Mouse (Mus musculus) bone marrow, adult 2 months (tissue): ENCODE data around the gene 1700018G05Rik. TPM values are rescaled to one million over a fixed set of nuclear protein-coding genes. Genes with fewer than 3 reads are reported as not detected.

ENCODE experiments used
- H3K27ac ChIP-seq: fragments of 200-500 bp; 2 replicates; pipeline ENCODE4 v1.5.1; 2012; ENCODE audit warnings: low read depth, mild to moderate bottlenecking, control low read depth, inconsistent platforms, low read length; ENCODE audit not compliant: control insufficient read depth, poor library complexity, insufficient read depth
- H3K4me1 ChIP-seq: fragments of 200-500 bp; 2 replicates; pipeline ENCODE4 v1.6.1; 2011; ENCODE audit warnings: low read length; ENCODE audit not compliant: control insufficient read depth, insufficient read depth
- H3K4me3 ChIP-seq: fragments of 200-500 bp; replicated peaks from 2 replicates; pipeline ENCODE3; 2011; ENCODE audit warnings: mild to moderate bottlenecking, low read depth, low read length, control low read depth; ENCODE audit not compliant: control insufficient read depth
- CTCF ChIP-seq: fragments of 200-500 bp; IDR thresholded peaks from 2 replicates; pipeline ENCODE4 v1.5.1; 2011; ENCODE audit warnings: low read length, control low read depth; ENCODE audit not compliant: control insufficient read depth, insufficient read depth
- POLR2A ChIP-seq: fragments of 200-500 bp; IDR thresholded peaks from 2 replicates; pipeline ENCODE4 v1.6.1; 2011; ENCODE audit warnings: low read depth, mild to moderate bottlenecking, control low read depth, low read length, borderline replicate concordance; ENCODE audit not compliant: control insufficient read depth
- WGBS: fragments of 180-500 bp; shearing (Covaris S2); methylation state at CpG from one replicate; pipeline ENCODE4 v1.1.7; 2018; 5-methylcytosine and 5-hydroxymethylcytosine counted together
- polyA plus RNA-seq: library from polyadenylated mRNA; stranded (reverse); fragments of >200 nt; gene quantifications from 2 replicates; pipeline ENCODE4 v1.2.4, GENCODE M21; 2011; ENCODE audit warnings: low replicate concordance; ENCODE audit not compliant: missing spikeins, insufficient read depth, insufficient read length

Gene 1700018G05Rik
- polyA plus RNA-seq, 1 experiment, result not detected

DNA sequence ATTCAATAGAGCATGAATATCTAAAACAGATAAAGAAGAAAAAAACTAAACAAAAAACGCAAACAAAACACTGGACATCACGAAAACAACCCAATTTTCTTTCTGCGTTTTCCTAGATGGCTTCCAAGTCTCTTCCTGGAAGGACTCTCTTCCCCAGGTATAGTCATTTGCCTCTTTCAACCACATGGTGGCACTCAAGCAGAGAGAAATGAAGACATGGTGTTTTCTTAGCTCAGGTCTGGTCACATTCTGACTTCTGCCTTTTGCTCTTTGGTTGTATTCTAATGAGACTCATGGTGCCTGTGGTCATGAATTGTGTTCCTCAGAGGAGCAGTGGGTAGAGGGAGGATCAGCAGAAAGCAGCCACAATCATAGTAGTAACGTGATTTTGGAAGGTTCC is 30.7 kb downstream of the 1700018G05Rik start:
- Histone ChIP-seq H3K27ac (no peak overlapping the region), H3K4me1 (no peaks in the 10 kb centered on the region), H3K4me3 (no peak overlapping the region)
- WGBS, result 21% methylated on average over 4 of the region's 4 CpGs
- TF ChIP-seq POLR2A, result no peak
- TF ChIP-seq CTCF, result no peak

DNA sequence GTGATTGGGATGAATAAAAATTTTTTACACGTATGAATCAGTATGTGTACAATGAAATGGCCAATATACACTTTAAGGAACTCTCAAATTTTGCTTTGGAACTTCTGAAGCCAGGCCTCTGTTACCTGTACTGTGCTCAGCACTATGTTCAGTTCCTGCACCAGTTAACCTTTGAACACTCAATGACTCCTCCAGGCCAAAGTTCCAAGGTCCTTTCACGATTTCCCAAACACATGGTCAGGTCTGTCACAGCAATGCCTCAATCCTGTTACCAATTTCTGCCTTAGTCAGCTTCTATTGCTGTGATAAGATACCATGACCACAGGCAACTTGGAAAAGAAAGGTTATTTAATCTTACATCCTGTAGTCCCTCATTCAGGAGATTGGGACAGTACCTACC is 32.4 kb downstream of the 1700018G05Rik start:
- no peak for TF ChIP-seq POLR2A
- TF ChIP-seq CTCF, result no peak
- WGBS, result 47% methylated on average over 2 of the region's 2 CpGs
- Histone ChIP-seq H3K4me3 (no peak overlapping the region), H3K4me1 (no peaks in the 10 kb centered on the region), H3K27ac (no peak overlapping the region)

Other genes starting within 250 kb of the 1700018G05Rik start
- gene Gm3880, start 241.4 kb upstream of the 1700018G05Rik start, polyA plus RNA-seq, result not detected in 2 replicates
- gene Gm9112, start 220.7 kb upstream of the 1700018G05Rik start, polyA plus RNA-seq, result not detected in 2 replicates
- not detected in 2 replicates for gene Dmrtc1b, start 220.5 kb upstream of the 1700018G05Rik start, polyA plus RNA-seq
- gene Dmrtc1c1, start 125.4 kb upstream of the 1700018G05Rik start, polyA plus RNA-seq, result not detected in 2 replicates
- not detected in 2 replicates for gene Dmrtc1c2, start 73.8 kb upstream of the 1700018G05Rik start, polyA plus RNA-seq
- not detected in 2 replicates for gene 1700031F05Rik, start 60.4 kb upstream of the 1700018G05Rik start, polyA plus RNA-seq
- gene Dmrtc1a, start 19.7 kb upstream of the 1700018G05Rik start, polyA plus RNA-seq, result not detected in 2 replicates
- gene 1700011M02Rik, start 19.5 kb upstream of the 1700018G05Rik start, polyA plus RNA-seq, result not detected in 2 replicates